ENCODE assay signal across 11 mouse cellular contexts in the genomic region with DNA sequence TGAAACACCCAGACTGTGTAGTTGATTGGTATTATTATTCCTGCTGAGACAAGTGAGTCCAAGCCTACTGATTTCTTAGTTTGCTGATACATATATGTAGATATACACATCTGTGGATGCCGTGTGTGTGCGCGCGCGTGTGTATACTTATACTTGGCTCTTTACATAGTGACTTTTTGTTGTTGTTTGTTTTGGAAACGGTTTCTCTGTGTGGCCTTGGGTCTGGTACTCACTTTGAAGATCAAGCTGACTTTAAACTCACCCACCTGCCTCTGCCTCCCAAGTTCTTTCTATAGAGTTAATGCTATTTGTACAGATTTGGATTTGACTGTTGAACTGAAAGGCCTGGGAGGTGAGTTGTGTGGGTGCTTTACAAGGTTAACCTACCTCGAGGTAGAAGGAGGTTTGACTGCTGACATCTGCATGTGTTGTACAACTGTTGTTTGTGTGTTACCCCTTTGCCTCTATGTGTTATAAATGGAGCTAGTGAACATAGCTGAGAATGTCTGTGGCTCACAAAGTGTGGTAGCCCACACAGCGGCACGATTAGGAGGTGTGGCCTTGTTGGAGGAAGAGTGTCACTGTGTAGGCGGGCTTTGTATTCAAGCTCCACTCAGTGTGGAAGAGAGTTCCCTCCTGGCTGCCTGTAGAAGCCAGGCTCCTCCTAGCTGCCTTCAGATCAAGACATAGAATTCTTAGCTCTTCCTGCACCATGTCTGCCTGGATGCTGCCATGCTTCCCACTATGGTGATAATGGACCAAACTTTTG. TPM values are rescaled to one million over a fixed set of nuclear protein-coding genes. Genes with fewer than 3 reads are reported as not detected.
A peak's percentile ranks its signal among the peaks of the same experiment; 100 is the strongest.
DNase-seq lines count a peak whose midpoint lies in the region; ATAC-seq and TF ChIP-seq lines count a peak whose summit lies in the region.
"Had no signal": no experiment of that assay in that cellular context is flagged by ENCODE, and none has a peak within 500 bp of the region (broad histone marks: within the 10 kb centered on the region; RNA-seq: fewer than 3 reads in every experiment).

No protein-coding gene starts in this region.

- no peak overlapping the region for H3K9ac ChIP-seq in forebrain, postnatal 0 days

- H3K4me3 ChIP-seq in forebrain, postnatal 0 days (ENCODE audit: low read depth, low read length) = no peak overlapping the region
- H3K4me3 ChIP-seq: limb, embryonic 10.5 days had no signal

- WGBS in forebrain, postnatal 0 days = 92% methylated on average over 10 of the region's 10 CpGs

- no peak overlapping the region for H3K4me2 ChIP-seq in forebrain, postnatal 0 days (ENCODE audit: low read depth)

- peaks cover 5% of the 10 kb centered on the region; the same call in 1 of the 2 replicates for H3K4me1 ChIP-seq in forebrain, postnatal 0 days (ENCODE audit: insufficient read depth)

- no peaks in the 10 kb centered on the region for H3K9me3 ChIP-seq in forebrain, postnatal 0 days (ENCODE audit: low read length)
- H3K9me3 ChIP-seq: G1E; limb, embryonic 10.5 days had no signal

- no peak for TF ChIP-seq CTCF in forebrain, postnatal 0 days (IDR thresholded peaks at IDR 0.05; ENCODE audit: low read depth)

- no peaks in the 10 kb centered on the region for H3K27me3 ChIP-seq in forebrain, postnatal 0 days (ENCODE audit: insufficient read depth, low read length)

- no peaks in the 10 kb centered on the region for H3K36me3 ChIP-seq in forebrain, postnatal 0 days (ENCODE audit: insufficient read depth)
- H3K36me3 ChIP-seq: limb, embryonic 10.5 days had no signal

- H3K27ac ChIP-seq in forebrain, postnatal 0 days (ENCODE audit: low read depth, low read length) = no peak overlapping the region
- H3K27ac ChIP-seq: limb, embryonic 10.5 days had no signal

- peak; percentile 88 for ATAC-seq in activated CD4-positive, CD25-positive, alpha-beta regulatory T cell, adult 4 months
- ATAC-seq in megakaryocyte progenitor cell, adult 5-6 weeks (replicated peaks; ENCODE audit: poor library complexity) = peak; percentile 82
- ATAC-seq in forebrain, postnatal 0 days = no peak
- ATAC-seq: lung, postnatal 0 days had no signal

- peak; percentile 46 to 51 for DNase-seq in spleen, postnatal 36 days (ENCODE audit: low spot score in 2 of 2)
- DNase-seq in spleen, postnatal 4 days (ENCODE audit: low spot score in 2 of 2) = no peak
- DNase-seq in urinary bladder, postnatal 25 days (ENCODE audit: low spot score) = no peak
- no peak for DNase-seq in forebrain, postnatal 0 days
- DNase-seq in layer of hippocampus, adult 9-10 months (ENCODE audit: low spot score) = no peak
- DNase-seq: gastrocnemius, postnatal 25 days had no signal

RNA-seq across cellular contexts. Expression of gene Wdr20, which starts 32.9 kb away (rescaled TPM):
- polyA plus RNA-seq in activated CD4-positive, CD25-positive, alpha-beta regulatory T cell, adult 4 months (2017; shearing (Covaris generic)) = 10 to 100 TPM; 24.7 to 31.4 TPM
- 21.3 and 22.8 TPM in 2 replicates for total RNA-seq in megakaryocyte progenitor cell, adult 5-6 weeks (2015)
- total RNA-seq in megakaryocyte progenitor cell, adult 5-6 weeks (2017) = 27.1 and 36.2 TPM in 2 replicates
- 33.3 and 40.3 TPM in 2 replicates for total RNA-seq in forebrain, postnatal 0 days (2014; rRNA removed)
- 12.3 and 17.0 TPM in 2 replicates for polyA plus RNA-seq in forebrain, postnatal 0 days (2015; fragmentation: Nextera tagmentation; extraction: Ambion mirVana)

Comparison
In these comparisons a context has a peak if more than half of its experiments do, and no peak if none do; other contexts are left out.
1. DNase-seq: peak in spleen, postnatal 36 days (2 of 2); none in spleen, postnatal 4 days (0 of 2), urinary bladder, postnatal 25 days (single experiment), forebrain, postnatal 0 days (single experiment) and layer of hippocampus, adult 9-10 months (single experiment).